Mouse (Mus musculus): ENCODE data around the gene Fam57a.

The Fam57a gene

GRCm38 (mm10) chr11:76243811-76244546 lies 64.5 kb downstream of the Fam57a start:
- DNase-seq (ENCODE audit: low spot score): no peak

DNA sequence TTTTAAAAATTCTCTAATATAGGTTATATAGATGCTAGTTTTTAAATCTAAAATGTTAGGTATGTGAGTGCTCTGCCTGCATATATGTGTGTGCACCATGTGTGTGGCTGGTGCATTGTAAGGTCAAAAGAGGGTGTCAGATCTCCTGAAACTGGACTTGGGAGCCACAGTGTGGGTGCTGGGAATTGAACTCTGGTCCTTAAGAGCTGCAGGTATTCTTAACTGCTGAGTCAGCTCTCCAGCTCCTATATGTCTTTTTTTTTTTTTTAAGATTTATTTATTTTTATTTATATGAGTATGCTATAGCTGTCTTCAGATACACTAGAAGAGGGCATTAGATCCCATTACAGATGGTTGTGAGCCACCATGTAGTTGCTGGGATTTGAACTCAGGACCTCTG lies 67.0 kb downstream of the Fam57a start:
- no peak for DNase-seq (ENCODE audit: low spot score)

DNA sequence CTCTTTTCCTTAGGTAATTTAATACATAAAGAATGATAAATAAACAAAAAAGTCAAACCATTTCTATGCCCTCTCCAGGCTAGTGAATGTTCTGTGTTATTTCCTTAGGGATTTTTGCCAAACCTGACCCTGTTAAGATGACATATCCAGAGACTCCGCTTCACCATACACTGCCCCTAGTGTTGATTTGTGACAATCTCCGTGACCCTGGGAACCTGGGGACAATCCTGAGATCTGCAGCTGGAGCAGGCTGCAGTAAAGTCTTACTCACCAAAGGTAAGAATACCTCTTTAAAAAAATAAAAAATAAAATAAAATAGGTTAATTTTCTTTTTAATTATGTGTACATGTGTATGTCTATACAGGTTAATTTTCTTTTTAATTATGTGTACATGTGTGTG lies 67.8 kb downstream of the Fam57a start:
- no peak for DNase-seq (ENCODE audit: low spot score)

- DNase-seq (ENCODE audit: low spot score): no peak
Observed at GRCm38 (mm10) chr11:76252036-76252435, 72.6 kb downstream of the Fam57a start.

DNA sequence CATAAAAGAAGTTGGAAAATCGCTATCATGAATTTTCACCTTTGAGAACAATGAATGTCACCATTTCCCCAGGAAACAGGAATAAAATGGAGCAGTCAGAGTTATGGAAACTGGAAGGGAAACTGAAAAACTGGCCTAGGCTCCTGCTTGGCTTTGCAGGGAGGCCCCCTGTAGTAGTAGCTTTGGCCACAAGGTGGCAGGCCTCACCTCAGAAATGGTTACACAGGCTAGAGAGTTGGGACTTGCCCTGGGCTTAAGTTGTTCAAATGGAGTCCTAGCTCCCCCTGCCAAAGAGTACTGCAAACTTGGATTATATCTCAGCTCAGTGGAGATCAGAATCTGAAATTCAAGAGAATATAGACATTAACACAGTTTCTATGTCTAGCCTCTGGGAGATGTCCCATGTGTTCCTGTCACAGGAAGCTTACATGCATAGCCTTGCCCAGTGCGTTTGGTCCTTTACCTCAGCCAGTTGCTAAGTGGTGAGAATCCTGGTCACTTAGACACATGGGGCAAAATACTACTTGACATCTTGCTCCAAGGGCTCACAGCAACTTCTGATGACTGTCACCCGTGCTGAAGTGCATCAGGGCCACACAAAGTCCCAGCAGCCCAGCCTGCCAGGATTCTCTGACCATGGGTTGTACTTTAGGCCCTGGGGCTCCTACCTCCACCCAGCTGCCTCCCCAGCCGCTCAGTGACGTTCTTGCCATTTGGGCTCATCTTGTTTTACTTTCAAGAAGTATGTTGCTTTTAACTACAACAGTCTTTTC lies 73.9 kb downstream of the Fam57a start:
- DNase-seq (ENCODE audit: low spot score): peak; percentile 40

DNA sequence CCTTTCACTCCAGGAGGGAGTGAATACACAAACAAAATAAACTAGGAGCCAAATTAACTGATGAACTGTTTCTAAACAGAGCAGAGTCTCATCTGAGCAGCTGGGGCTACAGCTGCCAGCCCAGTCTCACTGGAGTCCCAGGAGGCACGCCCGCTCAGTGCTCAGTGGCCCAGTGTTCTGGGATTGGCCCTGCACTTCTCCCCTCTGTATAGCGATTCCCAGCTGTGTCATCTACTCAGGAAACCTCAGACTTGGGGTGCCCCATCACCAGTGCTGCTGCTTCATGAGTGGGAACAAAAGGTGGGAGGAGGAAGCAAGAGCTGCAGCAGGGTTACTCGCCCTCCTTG lies 74.4 kb downstream of the Fam57a start:
- no peak for DNase-seq (ENCODE audit: low spot score)

GRCm38 (mm10) chr11:76255431-76256001 lies 76.0 kb downstream of the Fam57a start:
- no peak for DNase-seq (ENCODE audit: low spot score)

DNA sequence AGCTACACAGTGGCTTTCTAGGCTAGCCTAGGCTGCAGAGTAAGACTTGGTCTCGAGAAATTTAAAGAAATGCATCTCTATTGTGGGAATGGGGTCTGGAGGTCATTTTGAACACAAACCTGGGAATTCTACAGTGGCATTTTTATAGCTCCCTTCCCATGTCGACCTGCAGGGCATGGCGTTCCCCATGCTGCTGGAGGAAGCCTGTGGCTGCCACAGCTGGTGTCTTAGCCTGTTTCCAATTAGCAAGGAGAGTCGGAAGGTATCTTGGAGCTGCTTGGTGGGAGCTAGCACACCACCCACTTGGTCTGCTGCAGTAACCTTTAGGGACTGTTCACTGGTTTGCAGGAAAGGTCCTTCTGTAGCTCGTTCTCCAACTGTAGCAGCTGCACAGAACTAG lies 76.7 kb downstream of the Fam57a start:
- no peak for DNase-seq (ENCODE audit: low spot score)

GRCm38 (mm10) chr11:76257386-76257785 lies 77.9 kb downstream of the Fam57a start:
- no peak for DNase-seq (ENCODE audit: low spot score)

DNA sequence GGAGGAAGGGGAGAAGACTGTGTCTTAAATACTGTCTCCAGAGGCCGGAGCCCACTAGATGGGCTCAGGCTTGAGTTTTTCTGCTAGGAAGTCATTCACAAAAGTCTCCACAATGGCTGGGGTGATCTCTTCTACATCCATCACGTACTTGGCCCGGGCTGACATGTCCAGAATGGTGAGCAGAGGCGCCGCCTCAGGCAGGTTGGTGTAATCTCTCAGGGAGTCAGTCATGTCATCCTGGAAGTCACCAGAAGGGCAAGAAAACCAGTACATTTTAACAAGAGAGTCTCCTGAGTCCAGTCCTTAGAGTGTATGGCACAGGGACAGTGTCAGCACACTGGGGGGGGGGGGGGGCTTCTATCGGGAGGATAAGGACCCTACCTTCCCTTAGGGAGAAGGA lies 79.0 kb downstream of the Fam57a start:
- no peak for DNase-seq (ENCODE audit: low spot score)

GRCm38 (mm10) chr11:76260208-76261050 lies 81.0 kb downstream of the Fam57a start:
- no peak for DNase-seq (ENCODE audit: low spot score)

- DNase-seq (ENCODE audit: low spot score): no peak
Observed at GRCm38 (mm10) chr11:76261224-76261623, 81.8 kb downstream of the Fam57a start.

- DNase-seq (ENCODE audit: low spot score): no peak
Observed at GRCm38 (mm10) chr11:76262611-76263351, 83.3 kb downstream of the Fam57a start.
